Mouse (Mus musculus) forebrain, embryonic 14.5 days (tissue): ENCODE data around the gene Srrm4. TPM values are rescaled to one million over a fixed set of nuclear protein-coding genes. Genes with fewer than 3 reads are reported as not detected.

Experiments
- ATAC-seq: fragments of 200-750 bp; cut with Nextera tagmentation; 2 replicates; pipeline ENCODE4 v1.8.0; 2017; ENCODE audit warnings: mild to moderate bottlenecking, moderate library complexity
- DNase-seq: peaks from one replicate; pipeline ENCODE4 v3.0.0-alpha.2; 2015; ENCODE audit warnings: low spot score
- H3K27ac ChIP-seq: fragments of 300-500 bp; sonication (generic); 2 replicates; pipeline ENCODE4 v1.5.1; 2014; ENCODE audit warnings: low read depth, mild to moderate bottlenecking, control low read depth, low read length, moderate library complexity
- H3K27me3 ChIP-seq: fragments of 300-500 bp; sonication (generic); replicated peaks from 2 replicates; pipeline ENCODE4 v1.6.1; 2014; ENCODE audit warnings: low read length, control low read depth, mixed read lengths; ENCODE audit not compliant: control insufficient read depth, insufficient read depth
- H3K36me3 ChIP-seq: fragments of 300-500 bp; sonication (generic); 2 replicates; pipeline ENCODE4 v1.6.1; 2014; ENCODE audit warnings: low read length, control low read depth; ENCODE audit not compliant: control insufficient read depth, insufficient read depth
- H3K4me1 ChIP-seq: fragments of 300-500 bp; sonication (generic); 2 replicates; pipeline ENCODE4 v1.6.1; 2014; ENCODE audit warnings: antibody characterized with exemption, low read length, control low read depth; ENCODE audit not compliant: control insufficient read depth, insufficient read depth
- H3K4me2 ChIP-seq: fragments of 300-500 bp; sonication (generic); 2 replicates; pipeline ENCODE4 v1.6.1; 2014; ENCODE audit warnings: mild to moderate bottlenecking, control low read depth, low read length
- H3K4me3 ChIP-seq: fragments of 300-500 bp; sonication (generic); 2 replicates; pipeline ENCODE4 v1.5.1; 2014; ENCODE audit warnings: low read depth, low read length, control low read depth
- H3K9ac ChIP-seq: fragments of 300-500 bp; sonication (generic); 2 replicates; pipeline ENCODE4 v1.6.1; 2014; ENCODE audit warnings: mild to moderate bottlenecking, low read length, control low read depth, moderate library complexity
- H3K9me3 ChIP-seq: fragments of 300-500 bp; sonication (generic); replicated peaks from 2 replicates; pipeline ENCODE4 v1.6.1; 2016; ENCODE audit warnings: low read length, control low read depth, mixed read lengths; ENCODE audit not compliant: control insufficient read depth
- WGBS: fragments of 180-500 bp; shearing (Covaris S2); extraction: QIAGEN DNeasy Blood & Tissue Kit; methylation state at CpG from one replicate; pipeline ENCODE4 v1.1.7; 2014; 5-methylcytosine and 5-hydroxymethylcytosine counted together
- polyA plus RNA-seq: library from polyadenylated mRNA; unstranded; fragments of >200 nt; fragmentation: Nextera tagmentation; extraction: Ambion mirVana; gene quantifications from 2 replicates; pipeline ENCODE4 v1.2.1, GENCODE M21; 2014

Srrm4 gene
- polyA plus RNA-seq, result 20.0 and 28.8 TPM in 2 replicates

- H3K9ac ChIP-seq, result peak within 1 kb of the TSS; percentile 88
- H3K36me3 ChIP-seq, result no peaks in the 10 kb centered on the region
- ATAC-seq (peak; percentile 89), DNase-seq (peak; percentile 97)
- H3K27ac ChIP-seq, result peak within 1 kb of the TSS; percentile 97
- WGBS, result under 1% methylated on average over 51 of the region's 53 CpGs
- peaks cover 21% of the 10 kb centered on the region for H3K4me1 ChIP-seq
- H3K27me3 ChIP-seq, result no peaks in the 10 kb centered on the region
- H3K9me3 ChIP-seq, result no peaks in the 10 kb centered on the region
- peak within 1 kb of the TSS; percentile 53 for H3K4me3 ChIP-seq
- peak within 1 kb of the TSS; percentile 86 for H3K4me2 ChIP-seq
Observed at GRCm38 (mm10) chr5:116591346-116592048, at the start of gene Srrm4. TSS of gene Srrm4 (minus strand) at chr5:116591817.

GRCm38 (mm10) chr5:116592801-116593430 lies 1.3 kb upstream of the Srrm4 start:
- peak; percentile 90 for DNase-seq
- peak overlapping the region; percentile 86 for H3K4me2 ChIP-seq
- H3K9me3 ChIP-seq, result no peaks in the 10 kb centered on the region
- H3K4me3 ChIP-seq, result peak overlapping the region; percentile 53
- WGBS, result 0% methylated on average over 12 of the region's 12 CpGs
- ATAC-seq, result peak; percentile 57
- peak overlapping the region; percentile 97 for H3K27ac ChIP-seq
- H3K27me3 ChIP-seq, result no peaks in the 10 kb centered on the region
- peak overlapping the region; percentile 88; the same call in 1 of the 2 replicates for H3K9ac ChIP-seq
- no peaks in the 10 kb centered on the region for H3K36me3 ChIP-seq
- H3K4me1 ChIP-seq, result peaks cover 10% of the 10 kb centered on the region; the same call in 1 of the 2 replicates

DNA sequence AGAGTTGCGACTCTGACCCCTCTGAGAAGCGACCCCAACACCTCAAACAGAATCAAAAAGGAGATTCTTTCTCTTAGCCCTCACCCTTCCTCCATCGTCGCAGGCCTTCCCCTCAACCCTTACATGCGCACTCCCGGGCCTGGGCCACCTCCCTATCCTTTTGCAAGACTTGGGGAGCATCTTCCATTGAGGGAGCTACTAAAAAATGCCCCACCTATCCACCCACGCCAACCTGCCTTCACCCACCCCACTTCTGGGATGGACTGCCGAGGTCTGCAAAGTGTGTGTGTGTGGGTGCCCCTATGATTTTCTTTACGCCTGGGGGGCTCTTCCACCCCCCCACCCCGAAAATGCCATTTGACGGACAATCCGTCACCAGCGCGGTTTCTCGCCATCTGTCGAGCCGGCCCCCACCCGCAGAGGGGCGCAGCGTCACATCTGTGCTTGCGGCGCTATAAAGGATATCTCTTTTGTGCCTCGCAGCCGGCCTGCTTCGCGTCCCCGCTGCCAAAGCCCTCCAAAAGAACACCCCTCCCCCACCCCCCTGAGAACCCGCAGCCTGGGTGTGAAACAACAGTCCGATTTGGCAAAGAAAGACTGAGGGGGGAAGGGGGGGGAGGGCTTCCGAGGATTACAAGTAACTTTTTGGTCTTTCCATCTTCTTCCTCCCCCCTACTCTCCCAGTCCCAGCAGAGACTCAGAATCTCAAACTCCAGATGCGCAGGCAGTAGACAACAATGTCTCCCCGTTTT lies 608 bp upstream of the Srrm4 start:
- peak overlapping the region; percentile 97 for H3K27ac ChIP-seq
- no peaks in the 10 kb centered on the region for H3K27me3 ChIP-seq
- H3K9ac ChIP-seq, result peak overlapping the region; percentile 88
- H3K4me2 ChIP-seq, result peak overlapping the region; percentile 86
- H3K36me3 ChIP-seq, result no peaks in the 10 kb centered on the region
- peaks cover 15% of the 10 kb centered on the region for H3K4me1 ChIP-seq
- H3K4me3 ChIP-seq, result peak overlapping the region; percentile 53
- H3K9me3 ChIP-seq, result no peaks in the 10 kb centered on the region
- peak; percentile 93 for DNase-seq
- peak; percentile 77 for ATAC-seq
- WGBS, result under 1% methylated on average over 32 of the region's 32 CpGs

GRCm38 (mm10) chr5:116590698-116591097 lies 919 bp downstream of the Srrm4 start:
- no peaks in the 10 kb centered on the region for H3K36me3 ChIP-seq
- WGBS, result 3% methylated on average over 10 of the region's 10 CpGs
- peak overlapping the region; percentile 97 for H3K27ac ChIP-seq
- no peaks in the 10 kb centered on the region for H3K9me3 ChIP-seq
- peak overlapping the region; percentile 88 for H3K9ac ChIP-seq
- no peaks in the 10 kb centered on the region for H3K27me3 ChIP-seq
- peak overlapping the region; percentile 53 for H3K4me3 ChIP-seq
- H3K4me1 ChIP-seq, result peaks cover 24% of the 10 kb centered on the region
- peak overlapping the region; percentile 86 for H3K4me2 ChIP-seq
- no peak for ATAC-seq
- DNase-seq, result peak; percentile 63

DNA sequence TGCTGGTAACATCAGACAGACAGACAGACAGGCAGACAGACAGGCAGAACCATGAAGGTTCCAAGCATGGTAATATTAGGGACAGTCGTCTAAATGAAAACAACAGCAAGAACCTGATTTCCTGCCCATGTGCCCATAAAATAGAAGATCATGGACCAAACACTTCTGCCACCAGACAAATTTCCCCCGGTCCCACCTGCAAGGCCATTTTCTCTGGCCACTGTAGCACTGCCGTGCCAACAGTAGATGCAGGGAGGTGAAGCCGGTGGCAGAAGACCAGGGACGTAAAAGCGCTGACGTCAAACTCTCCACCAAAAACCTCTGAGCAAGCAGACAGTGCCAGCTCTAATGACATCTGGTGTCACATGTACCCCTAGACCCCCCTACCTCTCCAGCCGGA lies 2.0 kb downstream of the Srrm4 start:
- H3K4me1 ChIP-seq, result peaks cover 27% of the 10 kb centered on the region
- 45% methylated on average over 8 of the region's 8 CpGs for WGBS
- peak overlapping the region; percentile 88 for H3K9ac ChIP-seq
- H3K4me2 ChIP-seq, result peak overlapping the region; percentile 86
- DNase-seq (no peak), ATAC-seq (no peak)
- H3K9me3 ChIP-seq, result no peaks in the 10 kb centered on the region
- H3K27me3 ChIP-seq, result no peaks in the 10 kb centered on the region
- no peaks in the 10 kb centered on the region for H3K36me3 ChIP-seq
- H3K27ac ChIP-seq, result no peak overlapping the region; the same call in 1 of the 2 replicates
- peak overlapping the region; percentile 53 for H3K4me3 ChIP-seq

DNA sequence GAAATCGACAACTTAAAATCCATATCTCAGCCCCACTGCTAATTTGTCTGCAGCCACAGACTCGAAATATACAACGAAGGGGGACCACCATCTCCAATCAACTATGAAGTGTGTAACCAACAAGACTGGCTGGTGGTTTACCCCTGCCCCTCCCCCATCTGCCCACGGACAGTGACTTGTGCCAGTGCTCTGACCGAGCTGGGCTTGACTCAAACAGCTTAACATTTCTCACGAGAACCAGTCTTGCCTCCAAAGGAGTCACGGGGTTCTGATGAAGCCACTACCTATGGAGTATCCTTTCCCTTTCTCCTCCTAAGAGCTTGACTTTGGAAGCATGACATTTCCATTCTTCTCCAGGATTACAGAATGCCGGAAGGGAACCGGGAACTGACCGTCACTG lies 2.8 kb downstream of the Srrm4 start:
- Histone ChIP-seq H3K9ac (peak overlapping the region; percentile 88), H3K4me1 (peaks cover 29% of the 10 kb centered on the region), H3K27me3 (no peaks in the 10 kb centered on the region), H3K27ac (no peak overlapping the region), H3K4me2 (peak overlapping the region; percentile 86), H3K4me3 (peak overlapping the region; percentile 53), H3K9me3 (no peaks in the 10 kb centered on the region), H3K36me3 (no peaks in the 10 kb centered on the region)
- ATAC-seq (no peak), DNase-seq (no peak)
- 57% methylated on average over 10 of the region's 10 CpGs for WGBS

DNA sequence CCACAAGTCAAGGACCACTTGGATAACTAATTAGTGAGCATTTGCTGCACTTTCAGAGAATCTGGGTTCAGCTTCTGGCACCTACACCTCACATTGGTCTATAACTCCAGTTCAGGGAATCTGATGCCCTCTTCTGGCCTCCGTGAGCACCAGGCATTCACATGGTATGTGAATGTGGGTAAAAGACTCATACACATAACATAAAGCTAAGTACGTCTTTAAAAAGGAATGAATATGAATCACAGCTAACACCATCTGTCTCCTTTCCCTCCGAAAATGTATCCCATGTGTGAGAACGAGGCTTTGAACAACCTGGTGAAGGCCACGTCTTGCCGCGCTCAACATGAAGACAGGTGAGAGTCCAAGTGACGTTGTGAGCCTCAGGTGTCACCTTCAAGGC lies 12.1 kb downstream of the Srrm4 start:
- Histone ChIP-seq H3K27me3 (no peaks in the 10 kb centered on the region), H3K4me2 (no peak overlapping the region), H3K4me1 (peaks cover 2% of the 10 kb centered on the region; the same call in 1 of the 2 replicates), H3K9ac (no peak overlapping the region), H3K27ac (peak overlapping the region; percentile 21; the same call in 1 of the 2 replicates), H3K36me3 (peaks cover 12% of the 10 kb centered on the region), H3K9me3 (no peaks in the 10 kb centered on the region), H3K4me3 (no peak overlapping the region)
- DNase-seq (no peak), ATAC-seq (no peak)
- 79% methylated on average over 8 of the region's 8 CpGs for WGBS

DNA sequence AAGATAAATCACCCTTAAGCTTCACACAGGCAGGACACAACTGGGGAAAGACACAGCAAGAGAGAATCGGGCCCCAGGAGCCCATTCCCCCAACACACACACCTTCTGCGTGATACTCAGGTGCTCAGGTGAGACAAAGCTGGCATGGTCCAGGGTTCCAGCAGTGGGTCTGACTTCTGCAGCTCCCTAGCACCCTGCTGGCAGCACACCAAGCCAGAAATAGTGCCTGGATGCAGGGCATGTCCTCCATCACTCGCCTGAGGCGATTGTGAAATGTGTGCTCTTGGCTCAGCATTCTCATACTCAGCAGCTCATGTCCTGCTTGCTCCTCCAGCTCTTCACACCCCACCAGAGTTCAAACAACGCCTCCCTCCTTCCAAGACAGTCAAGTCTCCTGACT lies 14.5 kb downstream of the Srrm4 start:
- ATAC-seq (no peak), DNase-seq (no peak)
- Histone ChIP-seq H3K36me3 (peaks cover 12% of the 10 kb centered on the region), H3K4me1 (peaks cover 17% of the 10 kb centered on the region), H3K9me3 (no peaks in the 10 kb centered on the region), H3K27ac (no peak overlapping the region), H3K4me2 (no peak overlapping the region), H3K4me3 (no peak overlapping the region), H3K9ac (no peak overlapping the region), H3K27me3 (no peaks in the 10 kb centered on the region)
- 85% methylated on average over 5 of the region's 5 CpGs for WGBS
